Mouse (Mus musculus) MEL (cell line): ENCODE results near the gene Ermard.

Experiments used
- CHD2 ChIP-seq: IDR thresholded peaks from 2 replicates; pipeline ENCODE4 v1.6.1; 2011; ENCODE audit warnings: low read length, improper control_type of control experiment
- CTCF ChIP-seq, 3 experiments: IDR thresholded peaks in 2 of 3; conservative IDR thresholded peaks in 1 of 3; 2 replicates each; pipeline ENCODE4 v1.5.1; 2011 to 2012; ENCODE audit warnings: low read length in 3 of 3, low read depth in 2 of 3, mild to moderate bottlenecking in 2 of 3, improper control_type of control experiment in 1 of 3, inconsistent platforms in 1 of 3, mixed read lengths in 1 of 3, moderate library complexity in 1 of 3; ENCODE audit not compliant: control insufficient read depth in 1 of 3, insufficient read depth in 1 of 3, poor library complexity in 1 of 3, severe bottlenecking in 1 of 3
- ELF1 ChIP-seq: IDR thresholded peaks from 2 replicates; pipeline ENCODE4 v1.6.1; 2014; ENCODE audit warnings: low read depth, mild to moderate bottlenecking, inconsistent platforms, low read length, improper control_type of control experiment, moderate library complexity
- MAX ChIP-seq: IDR thresholded peaks from 2 replicates; pipeline ENCODE4 v1.6.1; 2011; ENCODE audit warnings: low read length, improper control_type of control experiment
- MYC ChIP-seq: IDR thresholded peaks from 2 replicates; pipeline ENCODE4 v1.6.1; 2011; ENCODE audit warnings: low read depth, mild to moderate bottlenecking, low read length, improper control_type of control experiment, moderate library complexity
- POLR2A ChIP-seq, 2 experiments: IDR thresholded peaks; 2 replicates each; pipeline ENCODE4 v1.6.1; 2011 to 2012; ENCODE audit warnings: low read length in 2 of 2, mild to moderate bottlenecking in 2 of 2, control low read depth in 1 of 2, improper control_type of control experiment in 1 of 2, low read depth in 1 of 2, moderate library complexity in 1 of 2; ENCODE audit not compliant: control insufficient read depth in 1 of 2, insufficient read depth in 1 of 2, poor library complexity in 1 of 2
- POLR2AphosphoS2 ChIP-seq: IDR thresholded peaks from 2 replicates; pipeline ENCODE4 v1.6.1; 2011; ENCODE audit warnings: low read length, improper control_type of control experiment
- USF1 ChIP-seq: IDR thresholded peaks from 2 replicates; pipeline ENCODE4 v1.6.1; 2014; ENCODE audit warnings: low read depth, mild to moderate bottlenecking, inconsistent platforms, low read length, improper control_type of control experiment, moderate library complexity
- ZNF384 ChIP-seq: IDR thresholded peaks from 2 replicates; pipeline ENCODE4 v1.6.1; 2012; ENCODE audit warnings: low read depth, mild to moderate bottlenecking, inconsistent platforms, low read length, improper control_type of control experiment

- TF ChIP-seq CTCF (IDR thresholded peaks at IDR 0.05 in 2 of 3, conservative IDR thresholded peaks at IDR 0.05 in 1 of 3; ENCODE audit: control insufficient read depth in 1 of 3, insufficient read depth in 1 of 3, low read depth in 2 of 3, low read length in 3 of 3, poor library complexity in 1 of 3, severe bottlenecking in 1 of 3), result no peak
- TF ChIP-seq MAX, result no peak
- no peak for TF ChIP-seq ZNF384
- no peak for TF ChIP-seq POLR2AphosphoS2
- TF ChIP-seq POLR2A (IDR thresholded peaks at IDR 0.05; ENCODE audit: control insufficient read depth in 1 of 2, insufficient read depth in 1 of 2, low read depth in 1 of 2, low read length in 2 of 2, poor library complexity in 1 of 2), result no peak
- TF ChIP-seq MYC, result no peak
- no peak for TF ChIP-seq ELF1
- no peak for TF ChIP-seq CHD2
- no peak for TF ChIP-seq USF1
Observed at GRCm38 (mm10) chr17:15059646-15060045, 18.6 kb downstream of the Ermard start.
